Comparison of ENCODE assay signal across 10 mouse cellular contexts in the genomic region with DNA sequence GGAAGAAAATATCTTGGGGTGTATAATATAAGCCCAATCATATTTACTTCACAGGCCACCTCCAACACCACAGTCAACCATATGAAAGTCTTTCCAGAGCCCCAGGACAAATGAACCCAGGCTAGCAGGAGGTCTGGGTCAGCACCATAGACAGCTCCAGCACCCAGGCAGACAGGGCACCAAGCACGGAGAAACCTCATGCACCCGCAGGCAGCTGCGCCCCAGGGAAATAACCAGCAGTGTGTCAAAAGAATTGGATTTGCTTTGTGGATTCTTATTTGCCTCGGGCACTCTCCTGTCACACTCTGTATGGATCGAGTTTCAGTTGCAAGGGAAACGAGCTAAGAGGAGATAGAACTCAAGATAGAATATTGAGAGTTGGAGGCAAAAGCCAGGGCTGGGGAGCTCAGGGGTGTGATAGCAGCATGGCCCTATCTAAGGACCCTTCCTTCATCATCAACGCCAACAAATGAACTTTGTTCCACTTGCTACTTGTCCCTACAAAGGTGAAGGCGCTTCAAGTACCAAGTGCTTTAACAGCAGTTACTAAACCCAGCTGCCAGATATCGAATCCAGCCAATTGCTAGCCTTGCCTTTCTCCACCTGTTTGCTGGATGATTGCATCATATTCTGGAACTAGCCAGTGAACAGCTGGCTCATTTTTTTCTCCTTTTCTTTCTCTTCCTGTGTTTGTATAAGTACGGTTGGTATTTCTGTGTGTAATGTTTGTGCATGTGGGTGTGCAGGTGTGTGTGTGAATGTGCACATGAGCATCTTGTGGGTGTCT. TPM values are rescaled to one million over a fixed set of nuclear protein-coding genes. Genes with fewer than 3 reads are reported as not detected.
DNase-seq lines count a peak whose midpoint lies in the region; ATAC-seq lines count a peak whose summit lies in the region.
"Had no signal": no experiment of that assay in that cellular context is flagged by ENCODE, and none has a peak within 500 bp of the region (broad histone marks: within the 10 kb centered on the region; RNA-seq: fewer than 3 reads in every experiment).

No protein-coding gene starts in this region.

- no peaks in the 10 kb centered on the region for H3K27me3 ChIP-seq in neural tube, embryonic 15.5 days (replicated peaks)

- H3K36me3 ChIP-seq in neural tube, embryonic 15.5 days = no peaks in the 10 kb centered on the region

- H3K4me2 ChIP-seq in neural tube, embryonic 15.5 days = no peak overlapping the region

- ATAC-seq in CD4-positive, CD25-positive, alpha-beta regulatory T cell, adult 4 months = no peak
- no peak for ATAC-seq in neural tube, embryonic 15.5 days (ENCODE audit: low FRiP score)

- no peaks in the 10 kb centered on the region for H3K9me3 ChIP-seq in neural tube, embryonic 15.5 days (replicated peaks)

- DNase-seq in CD4-positive, CD25-positive, alpha-beta regulatory T cell, adult 2 months (ENCODE audit: low read depth, low spot score) = peak; percentile 6
- peak; percentile 37 for DNase-seq in neural tube, embryonic 10.5 days (ENCODE audit: extremely low spot score, low spot score)
- peak; percentile 74 for DNase-seq in kidney, postnatal 10 days
- DNase-seq in testis, postnatal 10 days (ENCODE audit: low spot score) = peak; percentile 66
- no peak for DNase-seq in layer of hippocampus, postnatal 25 days (ENCODE audit: extremely low spot score in 1 of 2, low spot score in 1 of 2)
- no peak for DNase-seq in cerebellum, adult 8-10 months

- H3K27ac ChIP-seq in neural tube, embryonic 15.5 days (replicated peaks) = no peak overlapping the region

- H3K9ac ChIP-seq in neural tube, embryonic 15.5 days (replicated peaks) = no peak overlapping the region

- no peak overlapping the region for H3K4me3 ChIP-seq in neural tube, embryonic 15.5 days (replicated peaks)

- no peaks in the 10 kb centered on the region for H3K4me1 ChIP-seq in neural tube, embryonic 15.5 days

- 44% methylated on average over 10 of the region's 10 CpGs for WGBS in neural tube, embryonic 15.5 days

RNA-seq across cellular contexts. Expression of a gene that starts 27.7 kb away (rescaled TPM):
- polyA plus RNA-seq in CD4-positive, CD25-positive, alpha-beta regulatory T cell, adult 4 months (2017; shearing (Covaris generic)) = under 1 TPM in 1 of 2 experiments, not detected in 1; 0.09 TPM
- polyA plus RNA-seq in neural tube, embryonic 15.5 days (2015; fragmentation: Nextera tagmentation; extraction: Ambion mirVana) = 0.84 and 0.88 TPM in 2 replicates
- total RNA-seq in layer of hippocampus, postnatal 25 days (2021) = 10 to 100 TPM; 13.8 to 16.5 TPM
- polyA plus RNA-seq: lung, embryonic 16.5 days; stomach, embryonic 16.5 days had no signal

Comparison
In these comparisons a context has a peak if more than half of its experiments do, and no peak if none do; other contexts are left out.
1. DNase-seq: peak in CD4-positive, CD25-positive, alpha-beta regulatory T cell, adult 2 months (single experiment), neural tube, embryonic 10.5 days (single experiment), kidney, postnatal 10 days (single experiment) and testis, postnatal 10 days (single experiment); none in layer of hippocampus, postnatal 25 days (0 of 2) and cerebellum, adult 8-10 months (single experiment).